Mouse (Mus musculus): ENCODE results near the gene Tkfc. TPM values are rescaled to one million over a fixed set of nuclear protein-coding genes. Genes with fewer than 3 reads are reported as not detected.

Gene Tkfc
- polyA plus RNA-seq, 1 experiment = 17.3 TPM

DNA sequence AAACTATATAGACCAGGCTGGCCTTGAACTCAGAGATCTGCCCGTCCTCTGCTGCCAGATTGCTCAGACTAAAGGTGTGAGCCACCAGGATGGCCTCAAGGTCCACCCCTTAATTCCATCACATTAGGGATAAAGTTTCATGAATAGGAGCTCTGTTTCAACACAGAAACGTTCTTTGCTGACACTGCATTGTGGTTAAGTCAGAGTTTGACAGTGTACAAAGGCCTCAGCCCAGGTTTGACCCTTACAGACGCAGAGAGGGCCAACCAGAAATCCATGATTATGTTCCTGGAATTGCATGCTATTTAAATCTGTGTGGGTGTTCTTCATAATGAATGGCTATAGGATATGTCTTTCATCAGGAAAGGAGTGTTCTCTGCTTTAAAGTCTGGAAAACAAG, 15.2 kb downstream of the Tkfc start:
- Histone ChIP-seq H3K27me3 (ENCODE audit: control insufficient read depth, insufficient read depth, low read length) (no peaks in the 10 kb centered on the region), H3K36me3 (ENCODE audit: control insufficient read depth, insufficient read depth, low read length) (peaks cover 5% of the 10 kb centered on the region), H3K4me1 (replicated peaks; ENCODE audit: control insufficient read depth, insufficient read depth, low read length) (no peaks in the 10 kb centered on the region), H3K4me3 (ENCODE audit: control insufficient read depth, insufficient read depth, low read length) (no peak overlapping the region), H3K27ac (ENCODE audit: control insufficient read depth, insufficient read depth, low read length) (no peak overlapping the region)
- TF ChIP-seq POLR2A (IDR thresholded peaks at IDR 0.05; ENCODE audit: control insufficient read depth, extremely low read depth, insufficient read depth, low read length, poor library complexity) (no peak), CTCF (IDR thresholded peaks at IDR 0.05; ENCODE audit: borderline replicate concordance, control insufficient read depth, extremely low read depth, insufficient read depth, low read length, poor library complexity) (no peak)
- 90% methylated on average over 3 of the region's 3 CpGs for WGBS
- no peak for DNase-seq

DNA sequence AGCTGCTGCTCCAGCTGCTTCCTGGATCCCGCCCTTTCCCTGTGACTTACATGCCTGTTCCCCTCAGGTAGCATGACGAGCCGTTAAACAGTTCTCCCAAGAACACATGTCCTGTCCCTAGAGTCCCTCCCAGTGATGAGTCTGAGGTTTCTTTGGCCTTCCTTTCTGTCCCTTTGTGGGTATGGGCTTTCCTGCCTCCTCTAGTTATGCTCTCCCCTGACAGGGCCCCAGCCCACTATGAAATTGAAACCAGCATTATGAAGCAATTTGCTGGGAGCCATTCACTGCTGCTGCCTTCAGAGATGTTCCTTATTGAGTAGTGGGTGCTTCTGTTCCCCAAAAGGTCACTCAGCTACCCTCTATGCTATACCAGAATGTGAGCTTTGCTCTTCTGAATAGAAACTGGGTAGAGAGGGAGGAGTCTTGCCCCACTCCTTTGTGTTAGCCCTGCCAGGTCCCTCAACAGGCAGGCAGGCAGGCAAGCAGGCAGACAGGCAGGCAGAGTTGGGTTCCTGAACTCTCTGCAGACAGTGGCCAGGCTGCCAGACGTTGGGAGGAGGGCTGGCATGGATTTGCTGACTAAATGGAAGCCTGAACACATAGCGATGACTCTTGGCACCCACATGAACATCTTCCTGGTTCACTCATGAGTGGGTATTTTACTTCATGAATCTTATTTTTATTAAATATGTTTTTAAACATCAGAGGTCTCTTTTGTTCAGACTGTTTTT, 16.2 kb downstream of the Tkfc start:
- 46% methylated on average over 5 of the region's 5 CpGs for WGBS
- no peak overlapping the region for H3K27ac ChIP-seq (ENCODE audit: control insufficient read depth, insufficient read depth, low read length)
- no peaks in the 10 kb centered on the region for H3K27me3 ChIP-seq (ENCODE audit: control insufficient read depth, insufficient read depth, low read length)
- H3K4me1 ChIP-seq (replicated peaks; ENCODE audit: control insufficient read depth, insufficient read depth, low read length) = no peaks in the 10 kb centered on the region
- TF ChIP-seq POLR2A (IDR thresholded peaks at IDR 0.05; ENCODE audit: control insufficient read depth, extremely low read depth, insufficient read depth, low read length, poor library complexity) (no peak), CTCF (IDR thresholded peaks at IDR 0.05; ENCODE audit: borderline replicate concordance, control insufficient read depth, extremely low read depth, insufficient read depth, low read length, poor library complexity) (no peak)
- DNase-seq = no peak
- no peak overlapping the region for H3K4me3 ChIP-seq (ENCODE audit: control insufficient read depth, insufficient read depth, low read length)
- peaks cover 4% of the 10 kb centered on the region for H3K36me3 ChIP-seq (ENCODE audit: control insufficient read depth, insufficient read depth, low read length)

DNA sequence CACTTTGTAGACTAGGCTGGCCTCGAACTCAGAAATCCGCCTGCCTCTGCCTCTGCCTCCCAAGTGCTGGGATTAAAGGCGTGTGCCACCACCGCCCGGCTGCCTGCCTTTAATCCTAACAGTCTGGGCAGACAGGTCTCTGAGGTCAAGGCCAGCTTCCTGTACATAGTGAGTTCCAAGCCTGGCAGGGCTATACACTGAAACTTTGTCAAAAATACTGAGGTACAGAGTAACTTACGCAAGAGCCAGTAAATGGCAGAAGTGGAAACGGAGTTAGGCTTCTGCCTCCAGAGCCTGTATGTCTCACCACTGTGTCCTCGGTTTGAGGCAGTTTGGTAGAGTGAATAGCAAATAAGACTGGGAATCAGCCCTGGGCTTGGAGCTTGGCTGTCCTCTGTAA, 18.2 kb downstream of the Tkfc start:
- Histone ChIP-seq H3K4me1 (replicated peaks; ENCODE audit: control insufficient read depth, insufficient read depth, low read length) (peaks cover 4% of the 10 kb centered on the region; the same call in 1 of the 2 replicates), H3K36me3 (ENCODE audit: control insufficient read depth, insufficient read depth, low read length) (peaks cover 4% of the 10 kb centered on the region), H3K27ac (ENCODE audit: control insufficient read depth, insufficient read depth, low read length) (no peak overlapping the region), H3K27me3 (ENCODE audit: control insufficient read depth, insufficient read depth, low read length) (no peaks in the 10 kb centered on the region), H3K4me3 (ENCODE audit: control insufficient read depth, insufficient read depth, low read length) (no peak overlapping the region)
- TF ChIP-seq CTCF (IDR thresholded peaks at IDR 0.05; ENCODE audit: borderline replicate concordance, control insufficient read depth, extremely low read depth, insufficient read depth, low read length, poor library complexity) (no peak), POLR2A (IDR thresholded peaks at IDR 0.05; ENCODE audit: control insufficient read depth, extremely low read depth, insufficient read depth, low read length, poor library complexity) (no peak)
- DNase-seq = no peak
- 95% methylated on average over 8 of the region's 8 CpGs for WGBS

DNA sequence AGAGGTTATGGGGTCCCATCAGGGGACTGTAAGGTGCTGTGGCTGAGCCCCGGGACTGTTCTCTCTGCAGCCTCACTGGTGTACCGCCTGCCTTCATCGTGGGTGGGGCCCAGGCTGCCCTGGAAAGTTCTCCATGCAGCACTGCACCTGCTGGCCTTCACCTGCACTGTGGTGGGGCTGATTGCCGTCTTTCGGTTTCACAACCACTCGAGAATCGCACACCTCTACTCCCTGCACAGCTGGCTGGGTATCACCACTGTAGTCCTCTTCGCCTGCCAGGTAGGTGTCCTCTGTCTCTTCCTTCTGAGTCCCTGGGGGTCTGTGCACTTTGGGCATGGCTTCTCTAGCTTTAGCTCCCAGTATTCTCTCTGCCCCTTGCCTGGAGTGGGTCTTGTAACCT, 20.3 kb downstream of the Tkfc start:
- no peak for DNase-seq
- 74% methylated on average over 8 of the region's 8 CpGs for WGBS
- no peaks in the 10 kb centered on the region for H3K36me3 ChIP-seq (ENCODE audit: control insufficient read depth, insufficient read depth, low read length)
- no peak overlapping the region for H3K4me3 ChIP-seq (ENCODE audit: control insufficient read depth, insufficient read depth, low read length)
- no peak for TF ChIP-seq POLR2A (IDR thresholded peaks at IDR 0.05; ENCODE audit: control insufficient read depth, extremely low read depth, insufficient read depth, low read length, poor library complexity)
- no peak for TF ChIP-seq CTCF (IDR thresholded peaks at IDR 0.05; ENCODE audit: borderline replicate concordance, control insufficient read depth, extremely low read depth, insufficient read depth, low read length, poor library complexity)
- H3K27me3 ChIP-seq (ENCODE audit: control insufficient read depth, insufficient read depth, low read length) = no peaks in the 10 kb centered on the region
- no peak overlapping the region for H3K27ac ChIP-seq (ENCODE audit: control insufficient read depth, insufficient read depth, low read length)
- H3K4me1 ChIP-seq (replicated peaks; ENCODE audit: control insufficient read depth, insufficient read depth, low read length) = peaks cover 8% of the 10 kb centered on the region; the same call in 1 of the 2 replicates

DNA sequence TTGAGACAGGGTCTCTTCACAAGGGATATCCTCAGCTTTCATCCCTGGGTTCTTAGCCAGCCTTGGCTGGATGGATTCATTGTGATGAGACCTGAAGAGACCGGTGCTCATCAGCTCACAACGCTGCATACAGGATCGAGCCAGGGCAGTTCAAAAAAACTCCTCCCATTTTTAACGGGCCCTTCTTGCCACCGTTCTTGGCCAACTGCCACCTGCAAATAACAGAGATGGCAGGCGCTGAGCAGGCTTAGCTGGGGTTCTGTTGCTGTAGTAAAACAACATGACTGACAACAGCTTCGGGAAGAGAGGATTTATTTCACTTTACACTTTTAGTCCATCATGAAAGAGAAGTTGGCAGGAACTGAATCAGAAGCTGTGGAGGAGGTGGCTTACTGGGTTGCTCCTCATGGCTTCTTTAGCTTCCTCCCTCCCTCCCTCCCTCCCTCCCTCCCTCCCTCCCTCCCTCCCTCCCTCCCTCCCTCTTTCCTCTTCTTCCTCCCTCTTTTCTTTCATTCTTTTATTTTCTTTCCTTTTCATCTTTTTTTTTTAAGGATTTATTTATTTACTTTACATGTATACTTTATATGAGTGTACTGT, 21.8 kb downstream of the Tkfc start:
- TF ChIP-seq POLR2A (IDR thresholded peaks at IDR 0.05; ENCODE audit: control insufficient read depth, extremely low read depth, insufficient read depth, low read length, poor library complexity) (no peak), CTCF (IDR thresholded peaks at IDR 0.05; ENCODE audit: borderline replicate concordance, control insufficient read depth, extremely low read depth, insufficient read depth, low read length, poor library complexity) (no peak)
- WGBS = 11% methylated on average over 7 of the region's 7 CpGs
- Histone ChIP-seq H3K27me3 (ENCODE audit: control insufficient read depth, insufficient read depth, low read length) (no peaks in the 10 kb centered on the region), H3K27ac (ENCODE audit: control insufficient read depth, insufficient read depth, low read length) (no peak overlapping the region), H3K4me3 (ENCODE audit: control insufficient read depth, insufficient read depth, low read length) (no peak overlapping the region), H3K36me3 (ENCODE audit: control insufficient read depth, insufficient read depth, low read length) (no peaks in the 10 kb centered on the region), H3K4me1 (replicated peaks; ENCODE audit: control insufficient read depth, insufficient read depth, low read length) (peaks cover 8% of the 10 kb centered on the region)
- no peak for DNase-seq

DNA sequence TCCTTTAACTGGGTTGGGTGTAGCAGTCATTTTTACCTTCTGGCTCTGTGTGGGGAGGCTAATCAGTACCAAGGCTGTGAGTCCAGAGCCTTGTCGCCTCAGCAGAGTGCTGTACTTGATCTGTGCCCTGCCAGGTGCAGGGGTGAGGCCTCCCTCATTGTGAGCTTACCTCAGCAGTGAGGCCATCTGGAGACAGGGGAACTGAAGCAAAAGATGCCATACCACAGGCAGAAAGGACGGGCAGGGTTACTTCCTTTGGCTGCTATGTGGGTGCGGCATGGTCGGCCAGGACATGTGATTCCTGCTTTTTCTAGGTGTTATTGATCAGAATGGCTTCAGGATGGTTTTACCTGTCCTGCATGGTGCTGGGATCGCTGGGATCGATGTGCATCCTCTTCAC, 23.5 kb downstream of the Tkfc start:
- no peak for DNase-seq
- H3K27ac ChIP-seq (ENCODE audit: control insufficient read depth, insufficient read depth, low read length) = no peak overlapping the region
- no peaks in the 10 kb centered on the region for H3K27me3 ChIP-seq (ENCODE audit: control insufficient read depth, insufficient read depth, low read length)
- no peak overlapping the region for H3K4me3 ChIP-seq (ENCODE audit: control insufficient read depth, insufficient read depth, low read length)
- no peak for TF ChIP-seq CTCF (IDR thresholded peaks at IDR 0.05; ENCODE audit: borderline replicate concordance, control insufficient read depth, extremely low read depth, insufficient read depth, low read length, poor library complexity)
- TF ChIP-seq POLR2A (IDR thresholded peaks at IDR 0.05; ENCODE audit: control insufficient read depth, extremely low read depth, insufficient read depth, low read length, poor library complexity) = no peak
- H3K36me3 ChIP-seq (ENCODE audit: control insufficient read depth, insufficient read depth, low read length) = no peaks in the 10 kb centered on the region
- H3K4me1 ChIP-seq (replicated peaks; ENCODE audit: control insufficient read depth, insufficient read depth, low read length) = peaks cover 13% of the 10 kb centered on the region
- WGBS = 49% methylated on average over 6 of the region's 6 CpGs

Measured in thymus, adult 2 months (tissue).